Mouse (Mus musculus): ENCODE data around the gene Crabp2. TPM values are rescaled to one million over a fixed set of nuclear protein-coding genes. Genes with fewer than 3 reads are reported as not detected.

Gene Crabp2
- polyA plus RNA-seq, 1 experiment from 2014 or later: 667 TPM

GRCm38 (mm10) chr3:88000181-88000580 is 51.7 kb downstream of the Crabp2 start, which contains the start of gene Bcan:
TSS of gene Bcan (minus strand) at chr3:88000230.
- peaks cover 23% of the 10 kb centered on the region for H3K4me1 ChIP-seq (replicated peaks)
- ATAC-seq (ENCODE audit: insufficient number of reproducible peaks, insufficient read depth, low FRiP score, low TSS enrichment, low read depth): no peak
- no peak within 1 kb of the TSS for H3K27ac ChIP-seq
- H3K4me2 ChIP-seq: peak within 1 kb of the TSS; percentile 76
- WGBS: 1% methylated on average over 39 of the region's 39 CpGs
- H3K9ac ChIP-seq (replicated peaks): peak within 1 kb of the TSS; percentile 34
- H3K4me3 ChIP-seq (replicated peaks): peak within 1 kb of the TSS; percentile 48
- H3K9me3 ChIP-seq: peaks cover 7% of the 10 kb centered on the region
- peaks cover 100% of the 10 kb centered on the region for H3K27me3 ChIP-seq
- no peaks in the 10 kb centered on the region for H3K36me3 ChIP-seq

GRCm38 (mm10) chr3:88000816-88001595 is 52.5 kb downstream of the Crabp2 start:
- Histone ChIP-seq H3K4me2 (peak overlapping the region; percentile 76), H3K9me3 (peaks cover 9% of the 10 kb centered on the region), H3K27me3 (peaks cover 99% of the 10 kb centered on the region), H3K36me3 (no peaks in the 10 kb centered on the region), H3K9ac (replicated peaks) (no peak overlapping the region; the same call in 1 of the 2 replicates), H3K4me3 (replicated peaks) (peak overlapping the region; percentile 48), H3K4me1 (replicated peaks) (peaks cover 23% of the 10 kb centered on the region), H3K27ac (no peak overlapping the region)
- WGBS: 14% methylated on average over 11 of the region's 11 CpGs
- no peak for ATAC-seq (ENCODE audit: insufficient number of reproducible peaks, insufficient read depth, low FRiP score, low TSS enrichment, low read depth)

- H3K4me2 ChIP-seq: no peak overlapping the region
- 5% methylated on average over 17 of the region's 17 CpGs for WGBS
- H3K4me3 ChIP-seq (replicated peaks): 0 out of 2 replicates have a peak overlapping the region, but pooled peaks have one; percentile 3
- no peak for ATAC-seq (ENCODE audit: insufficient number of reproducible peaks, insufficient read depth, low FRiP score, low TSS enrichment, low read depth)
- peaks cover 90% of the 10 kb centered on the region for H3K27me3 ChIP-seq
- peaks cover 12% of the 10 kb centered on the region for H3K4me1 ChIP-seq (replicated peaks)
- H3K27ac ChIP-seq: no peak overlapping the region
- no peak overlapping the region for H3K9ac ChIP-seq (replicated peaks)
- no peaks in the 10 kb centered on the region for H3K36me3 ChIP-seq
- H3K9me3 ChIP-seq: peaks cover 12% of the 10 kb centered on the region
Observed at GRCm38 (mm10) chr3:88002291-88002976, 54.0 kb downstream of the Crabp2 start.

Other genes starting within 250 kb of the Crabp2 start
- gene Lrrc71, start 200.0 kb upstream of the Crabp2 start, polyA plus RNA-seq (2016; fragmentation: Nextera tagmentation; extraction: Ambion mirVana): 0.33 and 0.39 TPM in 2 replicates
- gene Ntrk1, start 153.5 kb upstream of the Crabp2 start, polyA plus RNA-seq (2016; fragmentation: Nextera tagmentation; extraction: Ambion mirVana): 1.5 and 5.1 TPM in 2 replicates
- 0.40 and 0.44 TPM in 2 replicates for gene Insrr, start 151.7 kb upstream of the Crabp2 start, polyA plus RNA-seq (2016; fragmentation: Nextera tagmentation; extraction: Ambion mirVana)
- 12.0 and 14.2 TPM in 2 replicates for gene Pear1, start 124.4 kb upstream of the Crabp2 start, polyA plus RNA-seq (2016; fragmentation: Nextera tagmentation; extraction: Ambion mirVana)
- gene Sh2d2a, start 101.9 kb upstream of the Crabp2 start, polyA plus RNA-seq (2016; fragmentation: Nextera tagmentation; extraction: Ambion mirVana): not detected in 2 replicates
- 15.8 and 16.2 TPM in 2 replicates for gene Prcc, start 63.1 kb upstream of the Crabp2 start, polyA plus RNA-seq (2016; fragmentation: Nextera tagmentation; extraction: Ambion mirVana)
- 286 and 294 TPM in 2 replicates for gene Hdgf, start 42.3 kb upstream of the Crabp2 start, polyA plus RNA-seq (2016; fragmentation: Nextera tagmentation; extraction: Ambion mirVana)
- 80.4 and 85.9 TPM in 2 replicates for gene Mrpl24, start 29.2 kb upstream of the Crabp2 start, polyA plus RNA-seq (2016; fragmentation: Nextera tagmentation; extraction: Ambion mirVana)
- 83.2 and 86.4 TPM in 2 replicates for gene Isg20l2, start 18.4 kb upstream of the Crabp2 start, polyA plus RNA-seq (2016; fragmentation: Nextera tagmentation; extraction: Ambion mirVana)
- 22.4 and 26.5 TPM in 2 replicates for gene Rrnad1, start 17.9 kb upstream of the Crabp2 start, polyA plus RNA-seq (2016; fragmentation: Nextera tagmentation; extraction: Ambion mirVana)
- 29.4 and 32.5 TPM in 2 replicates for gene Nes, start 22.4 kb downstream of the Crabp2 start, polyA plus RNA-seq (2016; fragmentation: Nextera tagmentation; extraction: Ambion mirVana)
- 0.13 and 0.65 TPM in 2 replicates for gene Bcan, start 51.6 kb downstream of the Crabp2 start, polyA plus RNA-seq (2016; fragmentation: Nextera tagmentation; extraction: Ambion mirVana)
- 0.10 and 0.12 TPM in 2 replicates for gene Hapln2, start 78.9 kb downstream of the Crabp2 start, polyA plus RNA-seq (2016; fragmentation: Nextera tagmentation; extraction: Ambion mirVana)
- 30.8 and 31.1 TPM in 2 replicates for gene Gpatch4, start 94.4 kb downstream of the Crabp2 start, polyA plus RNA-seq (2016; fragmentation: Nextera tagmentation; extraction: Ambion mirVana)
- gene Naxe, start 109.8 kb downstream of the Crabp2 start, polyA plus RNA-seq (2016; fragmentation: Nextera tagmentation; extraction: Ambion mirVana): 179 and 185 TPM in 2 replicates
- not detected in 2 replicates for gene Ttc24, start 129.6 kb downstream of the Crabp2 start, polyA plus RNA-seq (2016; fragmentation: Nextera tagmentation; extraction: Ambion mirVana)
- gene Iqgap3, start 133.3 kb downstream of the Crabp2 start, polyA plus RNA-seq (2016; fragmentation: Nextera tagmentation; extraction: Ambion mirVana): 24.3 and 25.6 TPM in 2 replicates
- gene Mef2d, start 193.7 kb downstream of the Crabp2 start, polyA plus RNA-seq (2016; fragmentation: Nextera tagmentation; extraction: Ambion mirVana): 12.1 and 14.3 TPM in 2 replicates

Measured in limb, embryonic 12.5 days (tissue).